Mouse (Mus musculus) CH12.LX (cell line): Measurements from ENCODE around the gene Rer1.

Source experiments
- CTCF ChIP-seq, 2 experiments: IDR thresholded peaks in 1 of 2; conservative IDR thresholded peaks in 1 of 2; 2 replicates each; pipeline ENCODE4 v1.5.1; 2011 to 2012; ENCODE audit warnings: low read depth in 2 of 2, low read length in 2 of 2, improper control_type of control experiment in 1 of 2, inconsistent platforms in 1 of 2, mild to moderate bottlenecking in 1 of 2, moderate library complexity in 1 of 2
- KAT2A ChIP-seq: IDR thresholded peaks from 2 replicates; pipeline ENCODE4 v1.6.1; 2012; ENCODE audit warnings: low read length, improper control_type of control experiment, inconsistent platforms; ENCODE audit not compliant: insufficient replicate concordance
- POLR2A ChIP-seq: IDR thresholded peaks from 2 replicates; pipeline ENCODE4 v1.6.1; 2011; ENCODE audit warnings: low read depth, mild to moderate bottlenecking, improper control_type of control experiment, low read length
- ZC3H11A ChIP-seq: IDR thresholded peaks from 2 replicates; pipeline ENCODE4 v1.6.1; 2012; ENCODE audit warnings: low read depth, mild to moderate bottlenecking, inconsistent platforms, low read length, improper control_type of control experiment

DNA sequence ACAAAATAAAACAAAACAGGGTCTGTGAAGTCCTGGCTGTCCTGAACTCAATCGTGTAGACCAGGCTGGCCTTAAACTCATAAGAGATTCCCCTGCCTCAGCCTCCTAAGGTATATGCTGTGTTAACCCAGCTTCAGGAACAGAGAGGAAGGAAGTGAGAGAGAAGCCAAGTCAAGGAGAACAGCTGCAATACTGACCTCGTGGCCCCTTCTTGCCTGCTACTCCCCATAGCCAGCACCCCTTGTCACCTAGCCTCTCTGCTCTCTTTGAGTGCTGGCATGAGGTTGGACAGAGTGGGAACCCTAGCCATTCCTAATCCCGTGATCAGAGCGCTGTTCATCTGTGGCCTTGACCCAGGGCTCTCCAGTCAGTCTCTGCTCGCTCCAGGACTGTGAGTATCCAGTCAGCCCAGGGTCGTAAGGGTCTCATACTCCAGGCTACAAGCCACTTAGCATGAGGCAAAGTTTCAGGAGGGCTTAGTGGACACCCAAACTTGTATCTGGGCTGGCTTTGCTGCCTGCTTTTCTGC is 35.8 kb upstream of the Rer1 start:
- TF ChIP-seq ZC3H11A (no peak), POLR2A (no peak), KAT2A (no peak), CTCF (conservative IDR thresholded peaks at IDR 0.05 in 1 of 2, IDR thresholded peaks at IDR 0.05 in 1 of 2; ENCODE audit: low read depth in 2 of 2, low read length in 2 of 2) (no peak)
